Mouse (Mus musculus) heart, embryonic 13.5 days (tissue): Measurements from ENCODE around the gene Gm10974. TPM values are rescaled to one million over a fixed set of nuclear protein-coding genes. Genes with fewer than 3 reads are reported as not detected.
A peak's percentile ranks its signal among the peaks of the same experiment; 100 is the strongest.

Experiments
- ATAC-seq: fragments of 200-750 bp; cut with Nextera tagmentation; 2 replicates; pipeline ENCODE4 v1.8.0; 2017; ENCODE audit warnings: moderate TSS enrichment; ENCODE audit not compliant: insufficient number of reproducible peaks, low FRiP score, low TSS enrichment; ENCODE audit errors: extremely low read depth
- H3K27ac ChIP-seq: fragments of 300-500 bp; sonication (generic); replicated peaks from 2 replicates; pipeline ENCODE4 v1.5.1; 2015; ENCODE audit warnings: moderate library complexity, mild to moderate bottlenecking, inconsistent platforms
- H3K27me3 ChIP-seq: fragments of 300-500 bp; sonication (generic); replicated peaks from 2 replicates; pipeline ENCODE4 v1.6.1; 2015; ENCODE audit warnings: mild to moderate bottlenecking, inconsistent platforms
- H3K36me3 ChIP-seq: fragments of 300-500 bp; sonication (generic); 2 replicates; pipeline ENCODE4 v1.6.1; 2015; ENCODE audit warnings: mild to moderate bottlenecking, inconsistent platforms
- H3K4me1 ChIP-seq: fragments of 300-500 bp; sonication (generic); 2 replicates; pipeline ENCODE4 v1.6.1; 2015; ENCODE audit warnings: inconsistent platforms
- H3K4me2 ChIP-seq: fragments of 300-500 bp; sonication (generic); 2 replicates; pipeline ENCODE4 v1.6.1; 2015; ENCODE audit warnings: inconsistent platforms, mild to moderate bottlenecking, moderate library complexity
- H3K4me3 ChIP-seq: fragments of 300-500 bp; sonication (generic); 2 replicates; pipeline ENCODE4 v1.5.1; 2015; ENCODE audit warnings: moderate library complexity, mild to moderate bottlenecking, inconsistent platforms
- H3K9ac ChIP-seq: fragments of 300-500 bp; sonication (generic); 2 replicates; pipeline ENCODE4 v1.6.1; 2015; ENCODE audit warnings: inconsistent platforms, mild to moderate bottlenecking, moderate library complexity
- H3K9me3 ChIP-seq: fragments of 300-500 bp; sonication (generic); 2 replicates; pipeline ENCODE4 v1.6.1; 2016; ENCODE audit warnings: inconsistent platforms
- WGBS: fragments of 180-500 bp; shearing (Covaris S2); methylation state at CpG from one replicate; pipeline ENCODE4 v1.1.7; 2015; ENCODE audit warnings: mixed read lengths; 5-methylcytosine and 5-hydroxymethylcytosine counted together
- polyA plus RNA-seq: library from polyadenylated mRNA; unstranded; fragments of >200 nt; fragmentation: Nextera tagmentation; extraction: Ambion mirVana; gene quantifications from 2 replicates; pipeline ENCODE4 v1.2.1, GENCODE M21; 2015

The Gm10974 gene
- not detected in 2 replicates for polyA plus RNA-seq

DNA sequence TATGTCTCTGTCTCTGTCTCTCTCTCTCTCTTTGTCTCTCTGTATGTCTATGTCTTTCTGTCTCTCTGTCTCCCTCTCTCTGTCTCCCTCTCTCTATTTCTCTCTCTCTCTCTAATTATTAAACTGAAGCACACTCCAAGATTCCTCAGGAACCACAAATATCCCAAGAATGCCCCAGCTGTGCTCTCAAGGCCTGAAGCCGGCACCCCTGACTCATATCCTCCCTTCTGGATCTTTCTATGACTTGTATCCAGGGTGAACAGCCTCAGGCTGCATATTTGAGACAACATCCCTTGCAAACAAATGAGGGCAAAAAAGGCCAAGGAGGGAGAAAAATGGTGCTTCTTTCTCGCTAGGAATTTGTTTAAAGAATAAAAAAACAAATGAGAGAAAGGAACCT, at the start of gene Gm10974:
Gene Gm10974, plus strand, starts transcription at position 2 of the 400 bp plus-strand sequence.
- Histone ChIP-seq H3K9ac (no peak within 1 kb of the TSS), H3K4me3 (no peak within 1 kb of the TSS), H3K4me1 (peaks cover 17% of the 10 kb centered on the region), H3K4me2 (no peak within 1 kb of the TSS), H3K36me3 (peaks cover 3% of the 10 kb centered on the region; the same call in 1 of the 2 replicates), H3K27me3 (no peaks in the 10 kb centered on the region), H3K27ac (0 out of 2 replicates have a peak within 1 kb of the TSS, but pooled peaks have one; percentile 28), H3K9me3 (peaks cover 9% of the 10 kb centered on the region)
- WGBS: 43% methylated on average over 2 of the region's 2 CpGs
- no peak for ATAC-seq

DNA sequence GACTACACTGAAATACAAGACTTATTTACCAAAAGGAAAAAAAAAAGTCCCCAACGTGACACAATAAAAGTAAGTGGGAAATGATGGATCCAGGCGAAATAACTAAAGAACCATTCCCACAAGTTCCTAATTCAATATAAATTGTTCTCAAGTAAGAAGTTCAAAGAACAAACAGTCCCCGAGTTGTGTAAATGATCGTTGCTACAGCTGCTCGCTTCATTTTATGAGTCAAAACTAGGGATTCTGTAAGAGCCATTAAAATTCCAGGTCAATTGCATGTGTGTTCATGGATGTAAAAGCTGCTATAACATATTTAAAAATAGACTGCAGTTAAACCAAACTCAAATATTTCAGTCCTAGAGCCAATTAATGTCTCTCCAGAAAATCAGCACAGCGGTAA, 47.6 kb upstream of the Gm10974 start:
- peaks cover 14% of the 10 kb centered on the region for H3K36me3 ChIP-seq
- H3K9me3 ChIP-seq: peaks cover 6% of the 10 kb centered on the region; the same call in 1 of the 2 replicates
- no peak for ATAC-seq
- no peak overlapping the region for H3K4me2 ChIP-seq
- H3K9ac ChIP-seq: no peak overlapping the region
- 83% methylated on average over 6 of the region's 6 CpGs for WGBS
- H3K27me3 ChIP-seq: no peaks in the 10 kb centered on the region
- peaks cover 9% of the 10 kb centered on the region for H3K4me1 ChIP-seq
- H3K4me3 ChIP-seq: no peak overlapping the region
- no peak overlapping the region for H3K27ac ChIP-seq

DNA sequence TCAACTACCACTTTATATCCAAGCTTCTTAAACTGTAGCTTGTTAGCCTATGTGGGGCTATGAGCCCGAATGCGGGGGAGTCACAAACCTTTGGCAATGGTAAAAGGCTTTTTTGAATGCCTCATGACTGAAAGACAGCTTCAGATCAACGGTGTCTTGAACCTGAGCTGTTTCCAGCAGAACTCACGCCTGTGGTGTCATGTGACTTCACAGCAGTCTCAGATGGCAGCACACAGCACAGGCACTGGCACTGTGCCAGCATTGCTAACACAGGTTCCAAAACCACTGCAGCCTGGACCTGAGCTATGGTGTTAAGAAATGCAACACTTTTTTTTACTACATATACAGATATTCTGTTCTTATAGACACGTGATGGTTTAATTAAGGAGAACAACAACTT, 44.7 kb upstream of the Gm10974 start:
- WGBS: 48% methylated on average over 5 of the region's 5 CpGs
- ATAC-seq: no peak
- peaks cover 5% of the 10 kb centered on the region for H3K36me3 ChIP-seq

DNA sequence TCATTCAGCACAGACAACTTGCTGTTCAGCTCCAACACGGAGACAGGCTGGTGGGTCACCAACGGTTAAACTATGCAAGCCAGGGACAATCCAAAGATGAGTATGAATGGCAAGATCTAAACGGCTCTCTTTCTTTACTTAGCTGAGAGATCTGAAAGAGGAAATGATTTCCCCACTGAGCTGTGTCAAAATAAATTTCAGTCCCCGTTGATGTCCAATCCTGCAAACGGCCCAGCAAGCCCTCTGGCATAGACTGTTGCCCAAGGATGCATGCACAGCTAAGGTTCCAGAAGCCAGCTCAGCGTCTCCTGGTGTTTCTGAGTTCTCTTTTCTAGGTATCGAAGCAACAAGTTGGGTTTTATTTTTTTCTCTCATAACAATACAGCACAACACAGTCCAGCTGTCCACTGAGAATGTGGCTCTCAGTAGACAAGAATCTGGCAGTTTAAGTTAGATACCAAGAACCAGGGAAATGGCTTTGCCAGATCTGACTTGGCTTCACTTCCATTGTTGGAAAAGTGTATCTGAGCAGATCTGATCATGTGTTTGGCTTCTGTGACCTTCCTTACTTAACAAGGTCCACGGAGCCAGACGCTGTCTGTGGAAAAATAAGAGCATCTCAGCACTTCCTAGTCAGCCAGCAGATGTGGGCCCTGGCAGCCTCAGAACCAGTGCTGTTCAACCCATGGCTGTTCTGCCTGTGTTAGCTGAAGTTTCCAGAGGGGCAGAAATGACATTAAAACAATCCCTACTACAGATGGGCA, 42.3 kb upstream of the Gm10974 start:
- peaks cover 27% of the 10 kb centered on the region for H3K4me1 ChIP-seq
- 66% methylated on average over 9 of the region's 9 CpGs for WGBS
- no peak overlapping the region for H3K27ac ChIP-seq
- ATAC-seq: no peak
- H3K4me3 ChIP-seq: no peak overlapping the region
- no peak overlapping the region for H3K4me2 ChIP-seq
- no peaks in the 10 kb centered on the region for H3K9me3 ChIP-seq
- no peaks in the 10 kb centered on the region for H3K36me3 ChIP-seq
- H3K27me3 ChIP-seq: no peaks in the 10 kb centered on the region
- H3K9ac ChIP-seq: no peak overlapping the region

More for the DNA sequence above, 44.7 kb upstream of the Gm10974 start:
- Histone ChIP-seq H3K4me1 (peaks cover 27% of the 10 kb centered on the region), H3K27ac (no peak overlapping the region), H3K9me3 (peaks cover 2% of the 10 kb centered on the region; the same call in 1 of the 2 replicates), H3K27me3 (no peaks in the 10 kb centered on the region), H3K9ac (no peak overlapping the region), H3K4me2 (no peak overlapping the region), H3K4me3 (no peak overlapping the region)

DNA sequence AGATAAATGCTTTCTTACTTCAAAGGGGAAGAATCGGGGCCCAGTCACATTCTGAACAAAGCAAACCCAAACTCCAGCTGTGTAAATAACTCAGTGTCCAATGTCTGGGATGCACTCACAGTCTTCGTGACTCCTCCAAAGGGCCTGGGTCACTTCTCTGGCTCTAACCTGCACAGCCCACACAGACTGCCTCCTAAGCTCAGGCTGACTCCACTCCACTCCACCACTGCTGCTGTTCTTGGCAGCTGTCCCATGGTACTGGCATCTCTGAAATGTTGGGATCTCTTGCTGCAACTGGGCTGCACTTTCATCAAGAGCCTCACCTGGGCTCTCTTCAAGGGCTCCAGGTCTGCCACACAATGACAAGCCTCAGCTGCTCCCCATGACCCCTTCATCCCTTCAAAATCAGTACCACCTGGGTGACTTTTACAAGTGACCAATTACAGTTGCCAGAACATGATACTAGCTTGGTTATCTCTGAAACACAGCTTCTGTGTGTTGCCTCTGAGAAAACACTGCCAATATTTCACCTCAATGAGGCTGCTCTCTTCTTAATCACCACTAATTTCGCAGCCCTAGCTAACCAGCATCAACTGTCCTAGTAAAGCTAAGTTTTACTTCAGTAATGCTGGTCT, 40.2 kb upstream of the Gm10974 start:
- peak overlapping the region; percentile 19; the same call in 1 of the 2 replicates for H3K9ac ChIP-seq
- H3K27me3 ChIP-seq: no peaks in the 10 kb centered on the region
- no peak overlapping the region for H3K4me2 ChIP-seq
- peak overlapping the region; percentile 39; the same call in 1 of the 2 replicates for H3K27ac ChIP-seq
- H3K36me3 ChIP-seq: peaks cover 6% of the 10 kb centered on the region; the same call in 1 of the 2 replicates
- no peak for ATAC-seq
- H3K4me1 ChIP-seq: peaks cover 27% of the 10 kb centered on the region
- H3K4me3 ChIP-seq: no peak overlapping the region
- no peaks in the 10 kb centered on the region for H3K9me3 ChIP-seq
- 50% methylated on average over 3 of the region's 3 CpGs for WGBS

DNA sequence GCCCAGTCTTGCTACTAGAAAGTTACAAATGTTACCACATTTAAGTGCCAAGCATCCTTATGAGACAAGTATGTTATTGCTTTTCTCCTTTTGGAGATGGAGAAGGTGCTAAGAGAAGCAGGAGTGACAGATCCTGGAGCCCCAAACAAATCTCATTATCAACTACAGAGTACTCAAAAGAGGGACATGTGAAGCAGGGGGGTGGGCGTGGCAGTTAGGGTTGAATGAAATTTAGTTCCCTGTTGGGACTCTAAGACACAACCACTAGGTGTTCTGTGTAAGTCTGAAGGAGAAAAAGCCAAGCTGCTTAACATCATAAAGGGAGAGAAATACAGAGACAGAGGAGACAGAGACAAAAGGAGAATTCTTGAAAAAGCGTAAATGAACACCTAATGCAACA, 38.2 kb upstream of the Gm10974 start:
- no peak overlapping the region for H3K27ac ChIP-seq
- no peak overlapping the region for H3K4me2 ChIP-seq
- H3K4me1 ChIP-seq: peaks cover 18% of the 10 kb centered on the region
- H3K27me3 ChIP-seq: no peaks in the 10 kb centered on the region
- H3K9ac ChIP-seq: no peak overlapping the region
- WGBS: 87% methylated on average over 2 of the region's 2 CpGs
- H3K4me3 ChIP-seq: no peak overlapping the region
- peaks cover 13% of the 10 kb centered on the region for H3K36me3 ChIP-seq
- H3K9me3 ChIP-seq: no peaks in the 10 kb centered on the region
- no peak for ATAC-seq

DNA sequence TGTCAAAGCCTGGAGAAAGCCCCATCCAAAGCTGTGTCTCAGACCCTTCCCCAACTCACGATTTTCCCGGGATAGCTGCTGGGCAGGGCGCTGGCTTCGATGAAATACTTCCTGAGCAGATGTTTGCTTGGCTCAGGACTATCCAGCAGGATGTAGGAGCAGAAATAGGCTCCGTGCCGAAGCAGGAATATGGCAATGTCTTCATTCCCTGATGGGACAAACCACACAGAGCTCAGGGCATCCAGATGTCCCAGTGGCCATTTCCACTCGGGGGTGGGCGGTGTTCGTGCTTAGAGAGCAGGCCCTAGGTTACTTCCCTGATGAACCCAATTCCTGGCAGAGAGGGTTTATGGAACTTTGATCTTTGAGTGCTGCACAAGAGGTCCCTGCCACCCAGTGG, 35.1 kb upstream of the Gm10974 start:
- H3K36me3 ChIP-seq: peaks cover 34% of the 10 kb centered on the region
- no peak overlapping the region for H3K4me3 ChIP-seq
- no peaks in the 10 kb centered on the region for H3K9me3 ChIP-seq
- WGBS: 77% methylated on average over 9 of the region's 9 CpGs
- H3K27ac ChIP-seq: no peak overlapping the region
- H3K27me3 ChIP-seq: no peaks in the 10 kb centered on the region
- H3K4me1 ChIP-seq: peaks cover 4% of the 10 kb centered on the region
- no peak overlapping the region for H3K4me2 ChIP-seq
- no peak overlapping the region for H3K9ac ChIP-seq
- ATAC-seq: no peak

DNA sequence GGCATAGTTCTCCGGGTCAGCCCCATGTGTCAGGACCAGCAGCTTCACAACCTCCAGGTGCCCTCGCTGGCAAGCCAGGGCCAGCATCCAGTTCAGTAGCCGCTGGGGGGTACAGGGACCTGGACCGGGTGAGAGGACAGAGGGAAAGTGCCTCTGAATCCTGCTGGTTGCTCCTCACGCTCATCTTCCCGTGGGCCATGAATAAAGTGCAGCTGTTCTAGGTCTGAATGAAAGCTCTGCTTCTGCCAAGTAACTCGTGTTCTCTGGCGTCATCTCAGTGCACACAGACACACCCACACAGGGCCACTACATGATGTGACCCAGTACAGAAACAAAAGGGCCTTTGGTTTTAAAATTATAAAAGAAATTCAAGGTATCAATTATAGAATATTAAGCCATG, 33.4 kb upstream of the Gm10974 start:
- no peak overlapping the region for H3K9ac ChIP-seq
- H3K9me3 ChIP-seq: no peaks in the 10 kb centered on the region
- no peak for ATAC-seq
- H3K4me3 ChIP-seq: no peak overlapping the region
- H3K27me3 ChIP-seq: no peaks in the 10 kb centered on the region
- no peak overlapping the region for H3K27ac ChIP-seq
- no peaks in the 10 kb centered on the region for H3K4me1 ChIP-seq
- no peak overlapping the region for H3K4me2 ChIP-seq
- 87% methylated on average over 8 of the region's 8 CpGs for WGBS
- H3K36me3 ChIP-seq: peaks cover 34% of the 10 kb centered on the region

DNA sequence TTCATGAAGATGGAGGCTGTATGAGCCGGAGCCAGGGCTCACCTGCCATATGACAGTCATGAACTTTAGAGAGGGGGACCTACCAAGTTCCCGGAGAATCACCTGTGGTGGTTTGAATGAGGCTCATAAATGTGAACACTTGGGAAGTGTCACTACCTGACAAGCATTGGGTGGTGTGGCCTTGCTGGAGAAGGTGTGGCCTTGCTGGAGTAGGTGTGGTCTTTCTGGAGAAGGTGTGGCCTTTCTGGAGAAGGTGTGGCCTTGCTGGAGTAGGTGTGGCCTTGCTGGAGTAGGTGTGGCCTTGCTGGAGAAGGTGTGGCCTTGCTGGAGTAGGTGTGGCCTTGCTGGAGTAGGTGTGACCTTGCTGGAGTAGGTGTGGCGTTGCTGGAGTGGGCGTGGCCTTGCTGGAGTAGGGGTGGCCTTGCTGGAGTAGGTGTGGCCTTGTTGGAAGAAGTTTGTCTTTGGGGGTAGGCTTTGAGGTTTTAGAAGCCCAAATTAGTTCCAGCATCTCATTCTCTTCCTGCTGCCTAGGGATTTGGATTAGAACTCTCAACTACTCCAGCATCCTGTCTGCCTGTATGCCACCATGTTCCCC, 31.7 kb upstream of the Gm10974 start:
- Histone ChIP-seq H3K9ac (no peak overlapping the region), H3K36me3 (peaks cover 34% of the 10 kb centered on the region), H3K4me1 (peaks cover 3% of the 10 kb centered on the region), H3K4me2 (no peak overlapping the region), H3K4me3 (no peak overlapping the region), H3K27me3 (no peaks in the 10 kb centered on the region), H3K9me3 (no peaks in the 10 kb centered on the region), H3K27ac (no peak overlapping the region)
- ATAC-seq: no peak
- 77% methylated on average over 4 of the region's 4 CpGs for WGBS

DNA sequence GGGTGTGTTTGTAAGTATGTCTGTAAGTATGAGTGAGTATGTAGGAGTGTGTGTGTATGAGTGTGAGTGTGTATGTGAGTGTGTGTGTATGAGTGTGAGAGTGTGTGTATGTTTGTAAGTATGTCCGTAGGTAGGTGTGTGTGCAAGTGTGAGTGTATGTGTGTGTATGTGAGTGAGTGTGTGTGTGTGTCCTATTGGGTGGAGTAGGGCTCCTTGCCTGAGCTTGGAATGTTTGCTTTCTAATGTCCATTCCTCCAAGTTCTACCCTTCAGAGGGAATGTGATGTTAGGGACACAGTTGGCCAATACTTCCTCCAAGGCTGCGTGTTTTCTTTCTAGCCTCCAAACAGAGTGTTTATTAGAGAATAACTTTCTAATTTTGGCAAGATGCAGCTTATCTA, 28.8 kb upstream of the Gm10974 start:
- no peaks in the 10 kb centered on the region for H3K9me3 ChIP-seq
- H3K27me3 ChIP-seq: no peaks in the 10 kb centered on the region
- H3K9ac ChIP-seq: no peak overlapping the region
- H3K4me2 ChIP-seq: no peak overlapping the region
- H3K4me1 ChIP-seq: peaks cover 20% of the 10 kb centered on the region
- peaks cover 32% of the 10 kb centered on the region for H3K36me3 ChIP-seq
- H3K4me3 ChIP-seq: no peak overlapping the region
- WGBS: 85% methylated on average over 2 of the region's 2 CpGs
- no peak overlapping the region for H3K27ac ChIP-seq
- no peak for ATAC-seq

DNA sequence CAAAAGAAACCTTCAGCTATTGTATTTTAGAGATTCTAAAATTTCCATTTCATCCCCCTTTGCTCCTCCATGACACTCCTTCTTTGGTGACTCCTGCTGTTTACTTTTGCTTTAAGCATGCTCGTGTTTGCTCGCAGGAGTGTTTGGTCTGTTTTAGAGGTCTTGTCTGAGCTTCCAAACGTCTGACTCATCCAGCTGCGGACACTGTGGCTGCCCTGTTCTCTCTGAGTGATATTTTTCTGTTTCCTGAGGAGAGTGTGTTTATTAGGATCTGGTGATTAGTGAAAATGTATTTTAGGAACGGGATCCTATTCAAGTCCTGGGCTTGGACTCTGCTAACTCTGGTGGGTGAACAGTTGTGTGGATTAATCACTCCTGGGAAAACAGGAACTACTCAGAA, 26.1 kb upstream of the Gm10974 start:
- no peak for ATAC-seq

More for the DNA sequence above, 26.1 kb upstream of the Gm10974 start:
- WGBS: 14% methylated on average over 5 of the region's 5 CpGs
- Histone ChIP-seq H3K9ac (peak overlapping the region; percentile 44; the same call in 1 of the 2 replicates), H3K4me3 (no peak overlapping the region), H3K36me3 (peaks cover 7% of the 10 kb centered on the region; the same call in 1 of the 2 replicates), H3K27me3 (no peaks in the 10 kb centered on the region), H3K4me1 (peaks cover 20% of the 10 kb centered on the region), H3K27ac (peak overlapping the region; percentile 40), H3K9me3 (no peaks in the 10 kb centered on the region), H3K4me2 (peak overlapping the region; percentile 20)
